Mouse (Mus musculus): ENCODE measurements around the gene Frmd4a.

GRCm38 (mm10) chr2:4558651-4559203, 541.2 kb downstream of the Frmd4a start:
- TF ChIP-seq CTCF (IDR thresholded peaks at IDR 0.05; ENCODE audit: low read depth): no peak
- TF ChIP-seq EP300 (IDR thresholded peaks at IDR 0.05; ENCODE audit: low read depth): no peak

Data from heart, postnatal 0 days (tissue).